Mouse (Mus musculus) monocyte, adult 2 months (primary cell): ENCODE results near the gene Olfr1039.
"Not testable (repeated sequence)": the region's sequence is repeated elsewhere in the genome, so short reads cannot be mapped to it uniquely, and the experiment has no call there.

Experiments used
- DNase-seq, 2 experiments: peaks; one replicate each; pipeline ENCODE4 v3.0.0; 2022; ENCODE audit warnings: low spot score in 2 of 2, low read depth in 1 of 2

Olfr1039 gene

DNA sequence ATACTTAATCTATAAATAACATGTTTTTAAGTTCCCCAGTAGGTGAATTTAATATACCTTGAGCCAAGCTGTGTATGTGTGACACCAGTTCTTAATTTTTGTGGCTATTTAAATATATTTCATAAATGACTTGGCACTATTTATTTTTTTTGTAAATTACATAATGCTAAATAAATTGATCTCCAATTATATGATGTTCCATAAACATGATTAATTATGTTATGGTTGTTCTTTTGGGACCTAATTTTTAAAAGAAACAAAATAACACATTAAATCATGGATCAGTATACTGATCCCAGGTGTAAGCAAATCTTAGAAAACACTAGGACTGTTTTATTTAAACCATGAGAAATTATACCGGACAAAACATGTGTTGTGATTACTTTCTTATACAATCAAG is at the start of gene Olfr1039:
TSS of gene Olfr1039 (minus strand) at position 101 of the 400 bp plus-strand sequence.
- no peak for DNase-seq

DNA sequence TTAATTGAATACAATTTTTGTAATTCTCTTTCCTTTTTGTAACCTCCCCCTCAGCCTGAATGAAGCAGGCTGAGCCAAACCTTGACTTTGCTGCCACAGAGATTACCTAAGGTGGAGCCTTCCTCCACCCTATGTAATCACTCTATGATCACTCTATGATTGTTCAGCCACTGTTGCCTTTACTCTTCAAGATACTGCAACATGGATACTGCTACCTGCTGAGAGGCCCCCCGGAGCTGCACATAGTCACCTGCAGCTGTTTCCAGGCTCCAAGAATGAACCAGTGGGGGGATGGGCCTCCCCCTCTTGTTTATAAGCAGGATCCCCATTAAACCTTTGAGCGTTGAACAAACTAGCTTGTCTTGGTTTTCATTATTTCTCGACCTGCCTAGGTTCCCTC is 44.2 kb upstream of the Olfr1039 start:
- DNase-seq = no peak

DNA sequence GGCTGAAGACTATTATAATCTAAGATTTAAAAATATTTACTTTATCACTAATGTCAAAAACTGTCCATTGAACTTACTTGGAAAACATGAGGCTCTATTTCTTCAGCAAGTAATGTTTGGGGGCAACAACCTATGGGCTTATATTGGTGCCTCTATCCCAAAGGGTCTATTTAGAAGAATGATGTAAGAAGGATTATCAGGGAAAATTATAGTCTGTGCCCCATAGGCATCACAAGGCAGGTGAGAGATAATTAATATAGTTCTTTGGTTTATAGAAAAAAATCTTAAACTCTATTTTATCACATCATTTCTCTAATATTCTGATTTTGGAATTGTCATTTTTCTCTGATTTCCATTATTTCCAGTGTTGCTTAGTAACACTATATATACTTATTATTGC is 42.0 kb upstream of the Olfr1039 start, which contains the start of gene Olfr1044:
TSS of gene Olfr1044 (minus strand) at position 101 of the 400 bp plus-strand sequence.
- DNase-seq = no peak

DNA sequence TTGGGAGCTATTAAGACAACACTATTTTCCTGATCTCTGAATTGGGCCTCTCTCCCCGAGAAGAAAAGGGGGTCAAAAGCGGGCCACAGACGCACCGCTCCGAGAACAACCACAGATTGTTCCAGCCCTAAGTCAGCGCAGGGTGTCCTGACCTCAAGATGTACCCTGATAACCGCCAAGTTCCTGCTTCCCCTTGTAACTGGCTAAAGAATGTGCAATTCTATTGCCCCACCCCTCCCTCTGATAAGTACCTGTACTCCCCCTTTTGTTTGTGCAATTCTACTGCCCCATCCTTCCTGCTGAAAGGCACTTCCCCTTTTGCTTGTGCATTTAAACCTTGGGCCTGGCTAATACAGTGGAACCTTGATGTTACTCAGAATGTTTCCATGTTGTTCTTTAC is 39.7 kb upstream of the Olfr1039 start:
- DNase-seq = not testable (repeated sequence)

DNA sequence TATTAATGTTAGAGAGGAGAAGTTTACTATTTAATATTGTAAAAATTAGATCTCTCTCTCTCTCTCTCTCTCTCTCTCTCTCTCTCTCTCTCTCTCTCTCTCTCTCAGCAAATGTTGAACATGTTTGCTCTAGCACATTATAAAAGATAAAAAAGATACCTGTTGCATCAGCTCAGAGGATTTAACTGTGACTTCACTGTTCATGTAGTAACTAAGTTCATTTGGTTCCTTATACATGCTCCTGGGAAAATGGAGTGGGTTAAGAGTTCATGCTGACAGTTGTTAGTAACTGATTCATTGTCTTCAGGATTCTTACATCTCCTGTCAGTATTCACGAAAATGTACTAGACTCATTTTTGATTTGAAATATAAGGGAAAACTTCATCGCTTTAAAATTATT is 31.7 kb upstream of the Olfr1039 start, which contains the start of gene Olfr1043:
TSS of gene Olfr1043 (minus strand) at position 101 of the 400 bp plus-strand sequence.
- DNase-seq = no peak

DNA sequence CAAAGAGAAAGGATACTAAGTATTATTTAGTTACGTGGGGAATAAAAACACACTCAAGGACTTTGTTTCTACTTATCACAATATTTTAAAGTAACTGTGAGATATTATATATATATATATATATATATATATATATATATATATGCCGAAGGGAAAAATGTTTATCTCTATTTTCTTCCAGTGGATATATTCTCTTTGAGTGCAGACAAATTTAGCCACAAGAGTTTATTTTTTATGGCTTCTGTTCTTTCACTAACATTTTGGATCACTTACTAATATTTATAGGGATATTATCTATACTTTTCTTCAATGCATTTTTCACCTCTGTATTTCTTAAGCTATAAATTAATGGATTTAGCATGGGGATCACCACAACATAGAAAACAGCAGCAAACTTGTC is 26.0 kb upstream of the Olfr1039 start, which contains the start of gene Olfr1042:
TSS of gene Olfr1042 (minus strand) at position 101 of the 400 bp plus-strand sequence.
- DNase-seq = no peak

DNA sequence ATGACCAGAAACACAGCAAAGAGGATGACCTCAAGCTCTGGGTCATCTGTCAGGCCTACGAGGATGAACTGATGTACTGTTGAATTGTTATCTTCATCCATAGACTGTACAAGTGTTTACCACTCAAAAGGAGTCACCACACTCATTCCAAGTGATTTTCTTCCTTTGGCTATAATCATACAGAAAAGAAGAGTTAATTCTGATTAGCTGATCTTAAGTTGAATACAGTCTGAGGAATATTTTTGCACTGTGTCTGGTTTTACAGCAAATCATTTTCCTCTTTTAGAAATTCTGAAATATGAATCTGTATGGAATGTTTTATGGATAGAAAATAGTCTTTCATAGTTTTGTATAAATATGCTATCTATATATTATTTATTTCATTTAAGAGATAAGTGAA is 10.9 kb upstream of the Olfr1039 start, which contains the start of gene Olfr1040:
TSS of gene Olfr1040 (minus strand) at position 101 of the 400 bp plus-strand sequence.
- DNase-seq = no peak

DNA sequence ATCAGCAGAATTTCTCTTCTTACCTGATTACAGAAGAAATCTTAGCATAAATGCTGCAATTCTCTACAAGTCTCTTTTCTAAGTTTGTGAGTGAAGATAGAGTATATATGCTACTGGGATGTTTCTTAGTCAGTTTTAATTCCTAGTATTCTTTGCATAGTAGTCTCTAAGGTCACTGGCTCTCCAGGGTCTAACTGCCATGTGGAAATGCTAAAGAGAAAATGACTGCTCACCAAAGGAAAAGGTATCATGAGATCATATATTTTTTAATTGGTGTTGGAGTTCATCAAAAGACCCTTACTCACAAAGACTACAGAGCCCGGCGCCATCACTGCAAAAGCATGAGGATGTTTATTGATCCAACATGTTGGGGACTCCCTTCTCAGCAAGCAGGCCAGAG is 48.4 kb downstream of the Olfr1039 start, which contains the start of gene Olfr1037:
TSS of gene Olfr1037 (minus strand) at position 101 of the 400 bp plus-strand sequence.
- no peak for DNase-seq

DNA sequence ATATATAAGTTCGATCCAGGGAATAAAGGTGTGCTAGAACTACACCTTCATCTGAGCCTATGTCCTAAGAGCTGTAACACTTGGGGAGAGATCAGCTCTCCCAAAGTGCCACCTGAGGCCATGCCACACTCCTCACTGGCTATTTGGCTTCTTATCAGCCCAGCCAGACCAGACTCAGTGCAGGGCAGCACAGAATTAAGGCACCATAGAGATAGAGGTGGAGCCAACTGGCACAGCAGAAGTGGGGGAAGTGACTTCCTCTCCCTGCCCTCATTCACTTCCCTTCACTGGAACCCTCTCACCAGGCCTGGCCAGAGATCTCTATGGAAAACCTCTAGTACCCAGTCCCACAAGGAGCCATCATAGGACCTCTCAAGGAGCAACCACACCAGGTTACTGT is 55.2 kb downstream of the Olfr1039 start:
- not testable (repeated sequence) for DNase-seq
